Mouse (Mus musculus) bone marrow macrophage, adult 2 months (primary cell): Measurements from ENCODE around the gene Nme7. TPM values are rescaled to one million over a fixed set of nuclear protein-coding genes. Genes with fewer than 3 reads are reported as not detected.

Source experiments
- H3K27ac ChIP-seq: 2 replicates; pipeline ENCODE4 v1.5.1; 2012; ENCODE audit warnings: low read depth, low read length; ENCODE audit not compliant: insufficient read depth
- H3K4me1 ChIP-seq: 2 replicates; pipeline ENCODE4 v1.6.1; 2012; ENCODE audit warnings: low read length; ENCODE audit not compliant: control insufficient read depth, insufficient read depth
- H3K4me3 ChIP-seq: 2 replicates; pipeline ENCODE4 v1.5.1; 2012; ENCODE audit warnings: mild to moderate bottlenecking, low read length, moderate library complexity; ENCODE audit not compliant: insufficient read depth
- CTCF ChIP-seq: IDR thresholded peaks from 2 replicates; pipeline ENCODE4 v1.5.1; 2012; ENCODE audit warnings: low read depth, mild to moderate bottlenecking, low read length, moderate library complexity
- POLR2A ChIP-seq: IDR thresholded peaks from 2 replicates; pipeline ENCODE4 v1.6.1; 2012; ENCODE audit warnings: mild to moderate bottlenecking, low read depth, low read length, borderline replicate concordance
- polyA plus RNA-seq: library from polyadenylated mRNA; stranded (reverse); fragments of >200 nt; gene quantifications from 2 replicates; pipeline ENCODE4 v1.2.4, GENCODE M21; 2012; ENCODE audit not compliant: missing spikeins, insufficient read depth, insufficient read length

The Nme7 gene
- polyA plus RNA-seq, 1 experiment, result 16.0 TPM

DNA sequence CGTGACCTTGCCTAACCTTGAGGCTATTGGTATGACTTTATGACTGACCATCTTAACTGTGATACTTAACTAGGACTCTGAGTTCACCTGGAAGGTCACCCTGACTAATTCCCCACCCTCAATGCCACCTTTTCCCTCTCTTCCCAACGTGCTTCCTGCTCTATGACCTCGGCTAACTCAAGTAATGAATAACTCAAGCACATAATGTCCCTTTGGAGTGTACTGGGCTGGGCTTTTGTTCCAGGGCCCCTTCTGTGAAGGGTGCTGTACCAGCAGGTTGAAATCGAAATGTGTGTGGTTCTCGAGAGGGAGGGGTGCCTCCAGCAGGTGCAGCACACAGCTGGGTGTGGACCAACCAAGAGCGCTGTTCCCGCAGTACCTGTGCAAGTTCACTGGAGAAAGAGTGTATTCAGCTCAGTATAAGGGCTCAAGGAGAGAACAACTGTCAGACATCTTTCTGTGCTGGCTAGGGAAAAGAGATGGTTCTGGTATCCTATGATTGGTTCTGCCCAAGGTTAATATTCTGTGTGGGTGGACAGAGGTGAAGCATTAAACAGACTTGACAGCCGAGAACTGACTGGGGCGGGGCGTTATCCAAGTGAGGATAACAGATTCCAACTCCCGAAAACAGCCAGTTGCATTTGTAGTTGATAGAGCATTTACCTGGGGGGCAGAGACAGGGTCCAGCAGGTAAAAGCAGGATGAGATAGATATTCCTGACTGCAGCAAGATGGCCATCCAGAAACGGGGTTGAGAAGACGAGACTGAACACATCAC is 157.2 kb downstream of the Nme7 start:
- no peak overlapping the region for H3K27ac ChIP-seq
- H3K4me1 ChIP-seq, result no peaks in the 10 kb centered on the region
- TF ChIP-seq CTCF, result no peak
- no peak for TF ChIP-seq POLR2A
- H3K4me3 ChIP-seq, result no peak overlapping the region

DNA sequence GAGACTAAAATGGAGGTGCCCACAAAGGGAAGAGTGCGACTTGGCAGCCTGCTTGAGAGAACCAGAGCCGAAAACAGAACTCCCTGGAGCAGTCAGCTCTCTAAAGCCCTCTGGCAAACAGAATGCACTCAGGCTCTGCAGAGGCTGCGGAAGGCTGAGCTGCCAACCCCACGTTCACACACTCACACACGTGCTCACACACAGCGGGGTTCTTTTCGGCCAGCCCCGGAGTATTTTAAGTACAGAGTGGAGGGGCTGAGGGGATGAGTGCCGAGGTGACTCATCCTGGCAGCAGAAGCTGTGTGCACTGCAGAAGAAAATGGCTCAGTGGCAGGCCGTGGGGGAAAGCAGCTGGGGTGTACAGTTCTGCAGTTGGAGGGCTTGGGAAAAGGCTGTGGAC is 157.8 kb downstream of the Nme7 start:
- TF ChIP-seq CTCF, result no peak
- no peak for TF ChIP-seq POLR2A
- Histone ChIP-seq H3K4me1 (no peaks in the 10 kb centered on the region), H3K27ac (no peak overlapping the region), H3K4me3 (no peak overlapping the region)

DNA sequence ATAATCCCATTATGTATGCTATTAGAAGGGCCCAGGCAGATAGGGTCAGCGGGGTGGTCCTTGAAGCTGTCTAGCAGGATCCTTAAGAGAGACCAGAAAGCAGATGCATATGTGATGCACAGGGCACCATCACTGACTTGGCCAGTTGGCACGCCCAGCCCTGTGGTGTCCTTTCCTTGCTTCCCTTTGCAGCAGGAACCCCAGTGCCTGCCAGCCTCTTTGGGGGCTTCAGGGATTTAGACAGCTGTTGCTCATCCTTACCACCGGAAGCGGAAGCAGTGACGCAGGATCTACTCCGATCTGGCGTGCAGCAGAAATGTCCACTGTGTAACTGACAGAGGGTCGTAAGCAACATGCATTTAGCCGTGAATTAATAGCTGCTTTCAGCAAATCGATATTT is 163.5 kb downstream of the Nme7 start:
- no peaks in the 10 kb centered on the region for H3K4me1 ChIP-seq
- TF ChIP-seq CTCF (no peak), POLR2A (no peak)
- H3K4me3 ChIP-seq, result no peak overlapping the region
- H3K27ac ChIP-seq, result no peak overlapping the region

GRCm38 (mm10) chr1:164468329-164468728 is 164.4 kb downstream of the Nme7 start:
- TF ChIP-seq POLR2A (no peak), CTCF (no peak)
- no peaks in the 10 kb centered on the region for H3K4me1 ChIP-seq
- no peak overlapping the region for H3K27ac ChIP-seq
- no peak overlapping the region for H3K4me3 ChIP-seq

DNA sequence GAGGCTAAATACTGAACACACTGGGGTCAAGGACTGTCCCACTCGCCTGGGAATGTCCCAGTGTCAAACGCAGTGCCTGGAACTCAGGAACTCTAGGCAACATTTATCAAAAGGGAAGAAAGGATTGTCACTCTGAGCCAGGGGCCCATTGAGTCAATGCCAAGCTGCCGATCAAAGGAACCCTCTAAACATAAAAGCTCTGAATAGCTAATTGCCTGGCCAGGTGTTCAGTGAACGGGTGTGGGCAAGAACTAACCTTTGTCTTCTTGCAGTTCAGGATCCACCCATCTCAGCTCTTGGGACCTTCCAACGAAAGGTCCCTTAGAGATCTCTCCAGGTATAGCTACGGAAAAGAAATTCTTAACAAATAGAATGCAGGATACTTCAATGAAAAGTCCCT is 167.1 kb downstream of the Nme7 start:
- Histone ChIP-seq H3K27ac (no peak overlapping the region), H3K4me1 (no peaks in the 10 kb centered on the region), H3K4me3 (no peak overlapping the region)
- TF ChIP-seq POLR2A (no peak), CTCF (no peak)

DNA sequence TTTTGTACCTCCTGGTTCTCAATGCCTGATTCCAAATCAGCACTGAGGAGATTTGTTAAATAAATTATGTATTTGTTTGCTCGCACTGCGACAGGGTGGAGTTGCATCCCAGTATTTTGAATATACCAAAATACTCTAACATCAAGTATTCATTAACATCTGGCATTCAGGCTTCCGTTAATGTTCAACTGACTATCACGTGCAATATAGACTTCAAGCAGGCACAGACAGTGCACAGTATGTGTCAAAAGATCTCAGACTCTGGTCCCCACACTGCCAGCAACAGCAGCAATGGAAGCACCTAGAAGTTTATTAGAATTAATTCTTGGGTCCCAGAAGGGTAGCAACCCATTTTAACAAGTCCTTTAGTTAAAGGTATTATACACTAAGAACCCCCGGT is 167.7 kb downstream of the Nme7 start:
- no peak overlapping the region for H3K4me3 ChIP-seq
- no peak for TF ChIP-seq POLR2A
- no peak for TF ChIP-seq CTCF

DNA sequence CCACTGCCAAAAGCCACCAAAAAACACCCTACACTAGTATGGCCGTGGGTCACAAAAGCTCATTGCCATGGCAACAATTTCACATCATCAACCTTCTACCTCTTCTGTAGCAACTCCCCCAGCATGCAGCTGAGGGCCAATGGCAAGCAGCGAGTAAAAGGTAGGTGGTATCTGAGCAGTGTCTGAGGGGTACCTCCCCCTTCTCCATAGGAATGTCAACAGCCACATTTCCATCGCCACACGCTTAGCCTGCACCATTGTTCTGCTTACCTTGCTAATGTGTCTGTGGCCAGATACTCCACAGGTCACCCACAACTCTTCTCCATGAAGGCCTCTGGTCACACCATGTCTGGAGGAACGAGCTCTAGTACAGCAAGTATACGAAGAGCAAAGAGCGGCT is 169.5 kb downstream of the Nme7 start:
- H3K4me1 ChIP-seq, result no peaks in the 10 kb centered on the region
- TF ChIP-seq POLR2A, result no peak
- no peak for TF ChIP-seq CTCF
- no peak overlapping the region for H3K4me3 ChIP-seq
- H3K27ac ChIP-seq, result no peak overlapping the region

More for the DNA sequence above, 167.7 kb downstream of the Nme7 start:
- no peak overlapping the region for H3K27ac ChIP-seq
- H3K4me1 ChIP-seq, result no peaks in the 10 kb centered on the region

DNA sequence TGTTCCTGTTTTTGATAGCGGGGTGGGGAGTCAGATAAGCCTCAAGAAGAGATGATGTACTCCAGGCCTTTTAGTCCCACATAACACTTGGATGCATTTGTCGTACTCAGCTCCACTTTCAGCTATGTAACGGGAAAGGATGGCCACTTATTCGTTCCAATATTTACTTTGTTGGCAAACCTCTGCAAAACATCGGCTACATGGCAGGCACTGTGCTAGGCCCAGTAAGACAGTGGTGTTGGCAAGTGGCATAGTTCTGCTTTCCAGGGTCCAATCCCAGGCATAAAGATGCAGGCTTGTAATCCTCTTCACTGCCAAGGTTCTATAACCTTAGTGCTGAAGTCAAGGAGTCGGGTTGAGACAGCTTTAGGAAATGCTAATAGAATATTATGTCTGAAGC is 170.4 kb downstream of the Nme7 start:
- no peak for TF ChIP-seq CTCF
- no peak for TF ChIP-seq POLR2A
- Histone ChIP-seq H3K4me3 (no peak overlapping the region), H3K27ac (no peak overlapping the region), H3K4me1 (no peaks in the 10 kb centered on the region)

DNA sequence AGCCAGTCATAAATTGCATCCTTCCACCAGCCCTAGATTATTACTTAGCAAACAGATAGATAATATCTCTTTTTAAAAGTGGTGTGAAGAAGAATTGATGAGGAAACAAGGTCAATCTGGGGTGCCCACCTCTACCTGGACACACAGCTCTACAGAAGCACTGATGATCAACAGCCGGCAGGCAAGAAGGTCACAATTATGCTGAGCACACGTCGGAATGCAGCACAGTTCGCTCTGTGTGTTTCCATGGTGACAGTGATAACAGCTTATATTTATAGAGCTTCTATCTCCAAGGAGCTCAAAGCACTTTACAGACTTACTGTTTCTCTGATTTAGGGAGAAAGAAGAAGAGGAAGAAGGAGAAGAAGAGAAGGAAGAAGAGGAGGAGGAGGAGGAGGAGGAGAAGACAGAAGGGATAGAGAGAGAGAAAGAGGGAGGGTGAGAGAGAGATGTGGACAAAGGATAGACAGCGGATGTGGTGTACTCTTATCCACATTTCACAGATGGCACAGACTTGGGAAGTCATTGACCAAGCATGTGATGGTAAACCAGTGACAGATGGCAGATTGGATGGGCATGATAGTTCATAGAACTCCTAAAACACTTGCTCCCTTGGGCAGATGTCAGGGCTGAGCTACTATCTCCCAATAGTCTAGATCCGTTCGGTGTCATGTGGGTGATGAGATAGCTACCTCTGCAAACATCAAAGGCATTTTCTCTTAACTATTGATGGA is 171.0 kb downstream of the Nme7 start:
- no peak overlapping the region for H3K4me3 ChIP-seq
- H3K4me1 ChIP-seq, result no peaks in the 10 kb centered on the region
- no peak for TF ChIP-seq CTCF
- TF ChIP-seq POLR2A, result no peak
- no peak overlapping the region for H3K27ac ChIP-seq

GRCm38 (mm10) chr1:164475895-164476294 is 172.0 kb downstream of the Nme7 start:
- H3K4me1 ChIP-seq, result no peaks in the 10 kb centered on the region
- TF ChIP-seq CTCF, result no peak
- no peak for TF ChIP-seq POLR2A
- no peak overlapping the region for H3K4me3 ChIP-seq
- H3K27ac ChIP-seq, result no peak overlapping the region
